Mouse (Mus musculus) adrenal gland, adult 18-20 months (tissue): ENCODE results near the gene Moap1. TPM values are rescaled to one million over a fixed set of nuclear protein-coding genes. Genes with fewer than 3 reads are reported as not detected.

Experiments
- DNase-seq, 2 experiments: peaks; one replicate each; pipeline ENCODE4 v3.0.0; 2021 to 2022; ENCODE audit warnings: low spot score in 2 of 2
- total RNA-seq, 2 experiments: library from RNA; stranded (reverse); gene quantifications; 1 replicate in 1 of 2; 2 replicates in 1 of 2; pipeline ENCODE4 v1.2.3; 2021

The Moap1 gene
- total RNA-seq, 2 experiments from 2014 or later: 7.5 to 11.0 TPM

GRCm38 (mm10) chr12:102706833-102707463, 36.5 kb downstream of the Moap1 start:
- no peak for DNase-seq

DNA sequence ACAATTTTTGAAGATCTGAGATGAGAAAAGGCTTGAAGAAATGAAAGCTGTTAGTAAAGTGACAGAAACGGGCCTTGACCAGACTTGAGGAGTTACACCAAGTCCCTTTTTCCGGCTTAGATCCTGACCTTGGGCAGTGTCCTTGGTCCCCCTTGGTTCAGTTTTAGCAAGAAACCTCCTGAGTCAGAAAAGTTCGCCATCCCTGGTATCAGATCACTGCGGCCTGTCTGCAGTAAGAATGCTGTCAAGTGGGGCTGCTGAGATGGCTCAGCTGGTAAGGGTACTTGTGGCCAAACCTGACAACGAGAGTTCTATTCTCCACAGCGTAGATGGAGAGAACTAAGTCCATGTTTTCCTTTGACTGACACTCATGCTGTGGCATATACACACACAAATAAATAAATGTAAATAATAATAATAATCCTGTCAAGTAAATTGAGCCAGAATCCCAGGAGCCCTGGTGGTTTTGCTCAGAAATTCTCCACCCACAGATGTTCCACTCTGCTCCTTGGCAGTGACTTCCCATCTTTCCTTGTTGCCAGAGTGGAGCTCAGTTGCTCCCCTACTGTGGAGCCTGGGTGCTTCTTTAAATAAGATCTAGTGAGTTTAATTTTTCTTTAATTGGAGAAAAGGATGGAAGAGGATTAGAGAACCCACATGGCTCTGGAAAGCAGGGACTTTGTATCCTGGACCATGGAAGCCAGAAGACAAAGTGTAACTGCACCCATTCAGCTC, 37.4 kb downstream of the Moap1 start:
- no peak for DNase-seq

- DNase-seq: peak; percentile 91 to 97
These were observed 38.1 kb downstream of the Moap1 start for GRCm38 (mm10) chr12:102705216-102705871.

- DNase-seq: peak; percentile 63 to 69
These were observed 38.8 kb downstream of the Moap1 start, which contains the start of gene Itpk1 for GRCm38 (mm10) chr12:102704457-102705198. Itpk1 (minus strand) TSS chr12:102704930.

DNA sequence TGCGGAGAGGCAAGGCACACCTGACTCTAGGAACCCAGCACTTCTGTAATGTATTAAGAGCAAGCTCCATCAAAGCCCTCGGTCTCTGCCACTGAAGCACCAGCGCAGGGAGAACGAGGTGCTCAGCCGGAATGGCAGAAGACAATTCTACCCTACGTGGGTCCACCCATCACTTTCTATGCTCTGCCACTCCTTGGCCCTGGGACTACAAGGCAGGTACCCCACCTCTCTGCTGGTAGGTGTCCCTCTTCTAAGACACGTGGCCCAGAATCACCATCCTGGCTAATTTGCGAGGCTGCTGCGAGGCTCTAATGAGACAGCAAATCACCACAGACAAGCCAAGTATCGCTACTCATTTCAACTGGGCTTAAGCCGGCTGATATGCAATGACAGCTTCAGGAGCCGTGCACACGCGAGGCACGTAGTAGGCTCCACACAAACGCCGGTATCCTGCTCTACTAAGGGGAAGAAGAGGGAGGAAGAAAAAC, 39.5 kb downstream of the Moap1 start:
- DNase-seq: no peak

- DNase-seq: no peak
These were observed 40.0 kb downstream of the Moap1 start for GRCm38 (mm10) chr12:102703441-102703840.

DNA sequence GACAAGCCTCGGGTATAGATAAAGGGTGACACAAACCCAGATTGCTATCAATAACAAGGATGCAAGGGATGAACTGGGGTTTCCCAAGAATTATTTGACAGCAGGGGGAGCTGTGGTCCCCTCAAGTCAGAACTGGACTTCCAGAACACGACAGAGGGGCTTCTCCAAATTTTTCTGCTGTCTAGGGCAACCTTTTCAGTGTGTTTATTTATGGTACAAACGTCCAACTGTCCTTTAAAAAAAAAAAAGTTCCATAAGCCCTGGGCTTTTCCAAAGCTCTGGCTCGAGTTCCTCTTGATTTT, 40.4 kb downstream of the Moap1 start:
- DNase-seq: peak in 1 of 2 experiments; percentile 41

- DNase-seq: peak; percentile 72 to 74
These were observed 40.9 kb downstream of the Moap1 start for GRCm38 (mm10) chr12:102702356-102703110.

DNA sequence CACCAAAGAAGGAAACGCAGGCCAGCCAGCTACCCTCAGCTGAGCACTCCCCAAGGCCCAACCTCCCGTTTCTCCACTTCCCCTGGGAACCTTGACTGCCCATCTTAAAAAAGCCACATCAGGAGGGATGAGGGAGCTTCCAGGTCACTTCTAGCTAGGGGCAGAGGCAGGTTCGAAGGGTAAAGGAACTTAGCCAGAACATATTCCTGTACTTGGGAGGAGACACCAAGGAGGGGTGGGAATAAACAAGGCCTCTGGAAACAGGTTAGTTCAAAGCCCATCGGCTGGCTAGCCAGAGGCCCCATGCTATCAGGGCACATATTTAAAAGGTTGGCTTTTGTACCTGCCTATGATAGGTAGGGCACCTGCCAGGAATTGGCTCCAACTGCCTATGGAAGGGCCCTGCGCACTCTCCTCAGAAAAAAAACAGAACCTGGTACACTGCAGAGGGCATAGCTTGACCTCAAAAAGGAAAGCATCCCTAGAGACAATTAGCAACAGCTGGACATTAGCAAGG, 41.7 kb downstream of the Moap1 start:
- DNase-seq: no peak

GRCm38 (mm10) chr12:102700453-102700852, 43.0 kb downstream of the Moap1 start:
- DNase-seq: no peak

DNA sequence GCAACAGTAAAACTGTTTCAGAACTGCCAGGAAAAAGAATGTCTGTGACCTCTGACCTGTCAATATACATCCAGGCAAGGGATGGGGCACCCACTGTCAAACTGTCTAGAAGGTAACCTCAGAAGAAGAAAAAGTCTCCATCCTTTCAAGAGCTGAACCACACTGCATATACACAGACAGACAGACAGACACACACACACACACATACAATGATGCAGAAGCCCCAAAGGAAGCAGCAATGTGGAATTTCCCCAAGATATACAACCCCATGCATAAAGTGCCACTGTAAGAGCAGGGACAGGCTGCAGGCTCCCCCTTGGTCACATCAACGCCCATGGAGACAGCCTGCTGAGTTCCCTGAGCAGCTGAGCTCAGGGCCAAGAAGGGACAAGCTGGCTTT, 44.3 kb downstream of the Moap1 start:
- no peak for DNase-seq

- DNase-seq: no peak
These were observed 45.3 kb downstream of the Moap1 start for GRCm38 (mm10) chr12:102698089-102698684.

GRCm38 (mm10) chr12:102697381-102697780, 46.1 kb downstream of the Moap1 start:
- DNase-seq: no peak

GRCm38 (mm10) chr12:102696635-102697354, 46.7 kb downstream of the Moap1 start:
- no peak for DNase-seq

DNA sequence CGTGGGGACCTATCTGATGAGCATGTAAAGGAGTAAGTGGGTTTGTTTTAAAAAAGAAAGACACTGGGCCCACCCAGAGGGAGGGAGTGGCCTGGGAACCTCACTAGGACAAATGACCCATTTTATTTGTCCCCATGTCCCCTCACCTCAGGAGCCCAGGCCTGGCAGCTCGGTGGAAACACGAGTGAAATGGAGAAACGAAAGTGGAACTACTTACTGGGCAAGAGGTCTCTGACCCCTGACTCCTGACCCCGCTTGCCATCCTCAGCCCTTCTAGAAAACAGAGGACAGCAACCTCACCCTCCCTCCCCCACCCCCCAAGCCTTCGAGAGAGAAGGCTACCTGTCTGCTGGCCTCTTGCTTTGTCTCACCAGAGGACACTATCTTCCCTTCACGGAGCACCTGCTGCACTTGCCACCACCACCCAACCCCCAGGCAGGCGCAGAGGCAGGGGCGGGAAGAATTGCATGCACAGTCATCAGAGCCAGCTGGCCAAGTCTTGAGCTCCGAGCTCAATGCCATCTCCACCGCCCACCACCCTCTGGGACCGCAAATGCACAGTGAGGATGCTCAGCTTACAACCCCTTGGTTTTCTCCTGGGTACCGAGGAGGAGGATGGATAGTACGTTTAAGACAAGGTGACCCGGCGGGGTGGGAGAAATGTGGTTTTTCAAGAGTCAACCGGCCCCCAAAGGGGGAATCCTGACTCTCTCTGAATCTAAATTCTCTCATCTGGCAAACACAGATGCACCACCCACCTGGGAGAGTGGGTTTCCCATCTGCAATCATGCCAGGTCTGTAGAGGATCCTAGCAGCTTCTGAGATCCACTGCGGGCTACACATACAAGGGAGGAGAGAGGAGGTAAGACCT, 47.9 kb downstream of the Moap1 start:
- no peak for DNase-seq
